Mouse (Mus musculus): ENCODE measurements around the gene Nudt3. TPM values are rescaled to one million over a fixed set of nuclear protein-coding genes. Genes with fewer than 3 reads are reported as not detected.

Nudt3 gene
- polyA plus RNA-seq, 1 experiment, result 142 TPM

- TF ChIP-seq SRF (IDR thresholded peaks at IDR 0.05; ENCODE audit: control insufficient read depth, insufficient read length, low read depth) (no peak), MAX (IDR thresholded peaks at IDR 0.05; ENCODE audit: low read depth) (no peak), REST (IDR thresholded peaks at IDR 0.05; ENCODE audit: insufficient read depth, insufficient read length) (no peak), POLR2A (IDR thresholded peaks at IDR 0.05; ENCODE audit: insufficient read length, low read depth) (no peak), CEBPB (IDR thresholded peaks at IDR 0.05; ENCODE audit: insufficient read depth, poor library complexity, severe bottlenecking) (no peak), MYOD1 (IDR thresholded peaks at IDR 0.05; ENCODE audit: control insufficient read depth in 1 of 3, insufficient read length in 2 of 3, low read depth in 2 of 3) (no peak)
Observed at GRCm38 (mm10) chr17:27650160-27650559, 26.9 kb upstream of the Nudt3 start.

GRCm38 (mm10) chr17:27645807-27646206, 22.5 kb upstream of the Nudt3 start:
- Histone ChIP-seq H3K36me3 (ENCODE audit: control insufficient read depth, insufficient read depth) (no peaks in the 10 kb centered on the region), H3ac (ENCODE audit: control insufficient read depth, insufficient read length) (no peak overlapping the region), H3K4me3 (no peak overlapping the region), H3K27me3 (ENCODE audit: control insufficient read depth, insufficient read depth, insufficient read length) (peaks cover 4% of the 10 kb centered on the region), H3K79me2 (ENCODE audit: control insufficient read depth, insufficient read depth) (no peaks in the 10 kb centered on the region), H3K4me2 (ENCODE audit: low read depth) (no peak overlapping the region)
- TF ChIP-seq TCF12 (IDR thresholded peaks at IDR 0.05; ENCODE audit: insufficient read depth, poor library complexity, severe bottlenecking) (no peak), POLR2A (IDR thresholded peaks at IDR 0.05; ENCODE audit: insufficient read length, low read depth) (no peak), TCF3 (IDR thresholded peaks at IDR 0.05; ENCODE audit: insufficient read length, low read depth) (no peak), USF1 (IDR thresholded peaks at IDR 0.05; ENCODE audit: low read depth) (no peak), CEBPB (IDR thresholded peaks at IDR 0.05; ENCODE audit: insufficient read depth, poor library complexity, severe bottlenecking) (no peak), E2F4 (IDR thresholded peaks at IDR 0.05; ENCODE audit: insufficient read depth) (no peak), POLR2AphosphoS2 (IDR thresholded peaks at IDR 0.05; ENCODE audit: insufficient read length, low read depth) (no peak), SRF (IDR thresholded peaks at IDR 0.05; ENCODE audit: control insufficient read depth, insufficient read length, low read depth) (no peak), MYOG (IDR thresholded peaks at IDR 0.05; ENCODE audit: control insufficient read depth in 1 of 3, insufficient read depth in 1 of 3, insufficient read length in 2 of 3, low read depth in 2 of 3) (no peak), MYOD1 (IDR thresholded peaks at IDR 0.05; ENCODE audit: control insufficient read depth in 1 of 3, insufficient read length in 2 of 3, low read depth in 2 of 3) (no peak), REST (IDR thresholded peaks at IDR 0.05; ENCODE audit: insufficient read depth, insufficient read length) (no peak), MAX (IDR thresholded peaks at IDR 0.05; ENCODE audit: low read depth) (no peak)

More at GRCm38 (mm10) chr17:27650160-27650559, 26.9 kb upstream of the Nudt3 start:
- H3K4me3 ChIP-seq, result no peak overlapping the region
- H3K4me2 ChIP-seq (ENCODE audit: low read depth), result no peak overlapping the region
- H3K79me2 ChIP-seq (ENCODE audit: control insufficient read depth, insufficient read depth), result no peaks in the 10 kb centered on the region
- H3K27me3 ChIP-seq (ENCODE audit: control insufficient read depth, insufficient read depth, insufficient read length), result peaks cover 11% of the 10 kb centered on the region
- H3K36me3 ChIP-seq (ENCODE audit: control insufficient read depth, insufficient read depth), result no peaks in the 10 kb centered on the region
- H3ac ChIP-seq (ENCODE audit: control insufficient read depth, insufficient read length), result no peak overlapping the region

GRCm38 (mm10) chr17:27644572-27644971, 21.3 kb upstream of the Nudt3 start:
- Histone ChIP-seq H3K4me2 (ENCODE audit: low read depth) (no peak overlapping the region), H3K4me3 (no peak overlapping the region), H3ac (ENCODE audit: control insufficient read depth, insufficient read length) (no peak overlapping the region), H3K79me2 (ENCODE audit: control insufficient read depth, insufficient read depth) (no peaks in the 10 kb centered on the region), H3K36me3 (ENCODE audit: control insufficient read depth, insufficient read depth) (no peaks in the 10 kb centered on the region), H3K27me3 (ENCODE audit: control insufficient read depth, insufficient read depth, insufficient read length) (peaks cover 4% of the 10 kb centered on the region)
- TF ChIP-seq REST (IDR thresholded peaks at IDR 0.05; ENCODE audit: insufficient read depth, insufficient read length) (no peak), SRF (IDR thresholded peaks at IDR 0.05; ENCODE audit: control insufficient read depth, insufficient read length, low read depth) (no peak), TCF3 (IDR thresholded peaks at IDR 0.05; ENCODE audit: insufficient read length, low read depth) (no peak), MAX (IDR thresholded peaks at IDR 0.05; ENCODE audit: low read depth) (no peak), E2F4 (IDR thresholded peaks at IDR 0.05; ENCODE audit: insufficient read depth) (no peak), CEBPB (IDR thresholded peaks at IDR 0.05; ENCODE audit: insufficient read depth, poor library complexity, severe bottlenecking) (no peak), TCF12 (IDR thresholded peaks at IDR 0.05; ENCODE audit: insufficient read depth, poor library complexity, severe bottlenecking) (no peak), USF1 (IDR thresholded peaks at IDR 0.05; ENCODE audit: low read depth) (no peak), POLR2A (IDR thresholded peaks at IDR 0.05; ENCODE audit: insufficient read length, low read depth) (no peak), MYOG (IDR thresholded peaks at IDR 0.05; ENCODE audit: control insufficient read depth in 1 of 3, insufficient read depth in 1 of 3, insufficient read length in 2 of 3, low read depth in 2 of 3) (no peak), MYOD1 (IDR thresholded peaks at IDR 0.05; ENCODE audit: control insufficient read depth in 1 of 3, insufficient read length in 2 of 3, low read depth in 2 of 3) (no peak), POLR2AphosphoS2 (IDR thresholded peaks at IDR 0.05; ENCODE audit: insufficient read length, low read depth) (no peak)

GRCm38 (mm10) chr17:27643756-27644155, 20.5 kb upstream of the Nudt3 start:
- Histone ChIP-seq H3K79me2 (ENCODE audit: control insufficient read depth, insufficient read depth) (no peaks in the 10 kb centered on the region), H3K27me3 (ENCODE audit: control insufficient read depth, insufficient read depth, insufficient read length) (peaks cover 4% of the 10 kb centered on the region), H3K36me3 (ENCODE audit: control insufficient read depth, insufficient read depth) (no peaks in the 10 kb centered on the region), H3K4me3 (no peak overlapping the region), H3ac (ENCODE audit: control insufficient read depth, insufficient read length) (no peak overlapping the region), H3K4me2 (ENCODE audit: low read depth) (no peak overlapping the region)
- TF ChIP-seq TCF12 (IDR thresholded peaks at IDR 0.05; ENCODE audit: insufficient read depth, poor library complexity, severe bottlenecking), result no peak
- TF ChIP-seq CEBPB (IDR thresholded peaks at IDR 0.05; ENCODE audit: insufficient read depth, poor library complexity, severe bottlenecking), result no peak
- no peak for TF ChIP-seq POLR2AphosphoS2 (IDR thresholded peaks at IDR 0.05; ENCODE audit: insufficient read length, low read depth)
- no peak for TF ChIP-seq MYOD1 (IDR thresholded peaks at IDR 0.05; ENCODE audit: control insufficient read depth in 1 of 3, insufficient read length in 2 of 3, low read depth in 2 of 3)
- no peak for TF ChIP-seq MYOG (IDR thresholded peaks at IDR 0.05; ENCODE audit: control insufficient read depth in 1 of 3, insufficient read depth in 1 of 3, insufficient read length in 2 of 3, low read depth in 2 of 3)
- TF ChIP-seq SRF (IDR thresholded peaks at IDR 0.05; ENCODE audit: control insufficient read depth, insufficient read length, low read depth), result no peak
- no peak for TF ChIP-seq E2F4 (IDR thresholded peaks at IDR 0.05; ENCODE audit: insufficient read depth)
- TF ChIP-seq POLR2A (IDR thresholded peaks at IDR 0.05; ENCODE audit: insufficient read length, low read depth), result no peak
- no peak for TF ChIP-seq TCF3 (IDR thresholded peaks at IDR 0.05; ENCODE audit: insufficient read length, low read depth)

GRCm38 (mm10) chr17:27643101-27643500, 19.8 kb upstream of the Nudt3 start:
- Histone ChIP-seq H3K79me2 (ENCODE audit: control insufficient read depth, insufficient read depth) (no peaks in the 10 kb centered on the region), H3K4me3 (no peak overlapping the region), H3K4me2 (ENCODE audit: low read depth) (peak overlapping the region; percentile 60), H3ac (ENCODE audit: control insufficient read depth, insufficient read length) (no peak overlapping the region), H3K36me3 (ENCODE audit: control insufficient read depth, insufficient read depth) (no peaks in the 10 kb centered on the region), H3K27me3 (ENCODE audit: control insufficient read depth, insufficient read depth, insufficient read length) (no peaks in the 10 kb centered on the region)
- no peak for TF ChIP-seq TCF12 (IDR thresholded peaks at IDR 0.05; ENCODE audit: insufficient read depth, poor library complexity, severe bottlenecking)
- TF ChIP-seq TCF3 (IDR thresholded peaks at IDR 0.05; ENCODE audit: insufficient read length, low read depth), result no peak
- no peak for TF ChIP-seq USF1 (IDR thresholded peaks at IDR 0.05; ENCODE audit: low read depth)
- no peak for TF ChIP-seq REST (IDR thresholded peaks at IDR 0.05; ENCODE audit: insufficient read depth, insufficient read length)
- no peak for TF ChIP-seq POLR2AphosphoS2 (IDR thresholded peaks at IDR 0.05; ENCODE audit: insufficient read length, low read depth)
- no peak for TF ChIP-seq E2F4 (IDR thresholded peaks at IDR 0.05; ENCODE audit: insufficient read depth)
- TF ChIP-seq SRF (IDR thresholded peaks at IDR 0.05; ENCODE audit: control insufficient read depth, insufficient read length, low read depth), result no peak
- no peak for TF ChIP-seq MYOD1 (IDR thresholded peaks at IDR 0.05; ENCODE audit: control insufficient read depth in 1 of 3, insufficient read length in 2 of 3, low read depth in 2 of 3)
